Mouse (Mus musculus) C2C12 (cell line): ENCODE results near the gene Ppfia3.

ENCODE experiments used
- CEBPB ChIP-seq: IDR thresholded peaks from one replicate; pipeline ENCODE4 v1.6.1; 2011; ENCODE audit warnings: low read depth, mild to moderate bottlenecking, control low read depth, moderate library complexity
- CTCF ChIP-seq: IDR thresholded peaks from one replicate; pipeline ENCODE4 v1.5.1; 2011; ENCODE audit not compliant: control insufficient read depth, insufficient read depth, insufficient read length
- FOSL1 ChIP-seq: IDR thresholded peaks from one replicate; pipeline ENCODE4 v1.8.0; 2011; ENCODE audit warnings: mild to moderate bottlenecking, low read length; ENCODE audit not compliant: poor library complexity, insufficient read depth, severe bottlenecking
- MAX ChIP-seq: IDR thresholded peaks from one replicate; pipeline ENCODE4 v1.6.1; 2011; ENCODE audit warnings: mild to moderate bottlenecking, control low read depth
- MYOD1 ChIP-seq: IDR thresholded peaks from one replicate; pipeline ENCODE4 v1.6.1; 2011; ENCODE audit warnings: low read depth; ENCODE audit not compliant: control insufficient read depth, insufficient read length
- MYOG ChIP-seq: IDR thresholded peaks from one replicate; pipeline ENCODE4 v1.6.1; 2011; ENCODE audit not compliant: control insufficient read depth, insufficient read length; ENCODE audit errors: extremely low read depth
- USF1 ChIP-seq: IDR thresholded peaks from one replicate; pipeline ENCODE4 v1.6.1; 2011; ENCODE audit warnings: low read depth, mild to moderate bottlenecking, control low read depth, moderate library complexity

- TF ChIP-seq CTCF (no peak), MYOG (no peak), MAX (no peak), USF1 (no peak), FOSL1 (no peak), MYOD1 (no peak), CEBPB (no peak)
Observed at GRCm38 (mm10) chr7:45323069-45323468, 43.8 kb downstream of the Ppfia3 start.
